Mouse (Mus musculus): ENCODE results near the gene Nt5dc3. TPM values are rescaled to one million over a fixed set of nuclear protein-coding genes. Genes with fewer than 3 reads are reported as not detected.

The Nt5dc3 gene
- total RNA-seq, 2 experiments from 2014 or later, result 133 to 138 TPM

DNA sequence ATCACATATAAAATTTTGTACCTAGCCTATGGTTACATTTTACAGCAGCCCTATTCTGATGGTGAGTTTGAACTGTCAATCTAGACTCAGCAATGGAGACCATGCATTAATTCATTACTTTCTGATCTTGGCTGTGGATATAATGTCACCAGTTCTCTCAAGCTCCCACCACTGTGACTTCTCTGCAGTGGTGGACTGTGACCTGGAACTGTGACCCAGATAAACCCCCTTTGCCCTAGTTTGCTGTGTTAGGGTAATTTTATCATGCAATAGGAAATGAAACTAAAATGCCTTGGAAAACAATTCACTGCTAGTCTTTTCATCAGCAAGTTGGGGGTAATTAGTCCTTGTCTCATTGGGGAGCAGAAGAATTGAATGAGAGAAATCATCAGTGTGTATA, 102.6 kb downstream of the Nt5dc3 start:
- DNase-seq, result no peak

DNA sequence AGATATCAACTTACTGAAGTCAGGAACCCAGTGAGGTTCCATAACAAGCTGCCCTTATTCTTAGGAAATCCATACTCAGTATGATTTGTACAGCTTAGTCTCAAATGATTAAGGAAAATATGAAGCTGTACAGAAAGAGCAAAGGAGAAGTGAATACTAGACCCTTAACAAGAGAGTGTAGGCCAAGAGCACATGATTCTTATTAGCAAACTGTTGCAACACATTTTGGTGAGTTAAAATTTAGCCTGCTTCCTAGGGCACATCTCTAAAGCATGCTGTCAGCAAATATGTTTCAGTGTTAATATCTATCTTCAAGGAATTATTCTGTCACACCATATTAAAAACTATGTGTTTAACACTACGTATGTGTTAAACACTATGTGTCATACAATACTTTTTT, 107.6 kb downstream of the Nt5dc3 start:
- DNase-seq, result no peak

Other genes starting within 250 kb of the Nt5dc3 start
- gene Hsp90b1, start 73.5 kb upstream of the Nt5dc3 start, total RNA-seq (2021), result 100 to 1,000 TPM; 391 to 418 TPM
- 1 to 10 TPM; 1.2 to 2.4 TPM for gene Ttc41, start 73.2 kb upstream of the Nt5dc3 start, total RNA-seq (2021)
- gene Gm49358, start 15.0 kb upstream of the Nt5dc3 start, total RNA-seq (2021), result 10 to 100 TPM; 45.5 to 45.7 TPM
- under 1 TPM; 0.28 to 0.30 TPM for gene Stab2, start 229.0 kb downstream of the Nt5dc3 start, total RNA-seq (2021)

All from layer of hippocampus, postnatal 36 days (tissue).